Mouse (Mus musculus): ENCODE results near the gene Tmem94. TPM values are rescaled to one million over a fixed set of nuclear protein-coding genes. Genes with fewer than 3 reads are reported as not detected.
A peak's percentile ranks its signal among the peaks of the same experiment; 100 is the strongest.
"Not testable (repeated sequence)": the region's sequence is repeated elsewhere in the genome, so short reads cannot be mapped to it uniquely, and the experiment has no call there.

The Tmem94 gene
- polyA plus RNA-seq, 1 experiment from 2014 or later = 22.0 TPM

DNA sequence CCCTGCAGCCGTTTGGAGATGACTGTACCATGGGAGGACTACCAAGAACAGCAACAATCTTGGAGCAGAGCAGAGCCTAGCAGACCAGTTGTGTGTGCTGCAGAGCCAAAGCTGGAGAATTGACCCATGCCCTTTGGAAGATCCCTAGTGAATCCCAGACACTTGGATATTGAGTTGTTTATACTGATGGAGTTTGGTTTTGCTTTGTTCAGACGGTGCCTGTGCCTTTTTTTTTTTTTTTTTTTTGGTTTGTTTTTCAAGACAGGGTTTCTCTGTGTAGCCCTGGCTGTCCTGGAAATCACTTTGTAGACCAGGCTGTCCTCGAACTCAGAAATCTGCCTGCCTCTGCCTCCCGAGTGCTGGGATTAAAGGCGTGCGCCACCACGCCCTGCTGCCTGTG is 3.1 kb upstream of the Tmem94 start:
- not testable (repeated sequence) for H3K36me3 ChIP-seq (ENCODE audit: control insufficient read depth, insufficient read depth, low read length); H3K4me3 ChIP-seq (ENCODE audit: low read length); H3K27me3 ChIP-seq (replicated peaks; ENCODE audit: control insufficient read depth, insufficient read depth, low read length); H3K4me1 ChIP-seq (ENCODE audit: control insufficient read depth, insufficient read depth, low read depth, low read length); H3K4me2 ChIP-seq (ENCODE audit: low read length); H3K27ac ChIP-seq (ENCODE audit: low read depth, low read length); H3K9me3 ChIP-seq (ENCODE audit: control insufficient read depth, low read length); ATAC-seq; H3K9ac ChIP-seq (ENCODE audit: low read depth, low read length)
- 93% methylated on average over 7 of the region's 7 CpGs for WGBS

DNA sequence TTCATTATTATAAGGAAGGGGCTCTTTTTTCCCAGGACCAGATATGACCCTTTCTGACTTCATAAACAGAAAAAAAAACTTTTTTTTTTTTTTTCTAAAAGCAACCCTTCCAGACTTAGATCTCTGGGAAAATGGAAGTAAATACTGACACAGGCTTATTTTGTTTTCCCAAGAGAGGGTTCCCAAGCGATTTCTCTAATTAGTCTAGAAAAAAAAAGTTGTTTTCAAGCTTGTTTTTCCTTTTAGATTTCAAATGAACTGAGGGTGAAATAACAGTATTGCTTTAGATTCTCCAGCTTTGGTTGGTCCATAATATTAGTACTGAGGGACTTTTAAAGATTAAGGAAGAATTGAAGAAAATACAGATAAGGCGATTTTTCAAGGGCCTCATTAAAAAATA is 535 bp upstream of the Tmem94 start:
- no peaks in the 10 kb centered on the region for H3K27me3 ChIP-seq (replicated peaks; ENCODE audit: control insufficient read depth, insufficient read depth, low read length)
- ATAC-seq = no peak
- peak overlapping the region; percentile 62 for H3K4me2 ChIP-seq (ENCODE audit: low read length)
- H3K4me1 ChIP-seq (ENCODE audit: control insufficient read depth, insufficient read depth, low read depth, low read length) = peaks cover 18% of the 10 kb centered on the region
- H3K4me3 ChIP-seq (ENCODE audit: low read length) = peak overlapping the region; percentile 82
- WGBS = 18% methylated on average over 2 of the region's 2 CpGs
- peak overlapping the region; percentile 64 for H3K27ac ChIP-seq (ENCODE audit: low read depth, low read length)
- no peaks in the 10 kb centered on the region for H3K36me3 ChIP-seq (ENCODE audit: control insufficient read depth, insufficient read depth, low read length)
- no peaks in the 10 kb centered on the region for H3K9me3 ChIP-seq (ENCODE audit: control insufficient read depth, low read length)
- peak overlapping the region; percentile 59 for H3K9ac ChIP-seq (ENCODE audit: low read depth, low read length)

- Histone ChIP-seq H3K27ac (ENCODE audit: low read depth, low read length) (peak overlapping the region; percentile 94), H3K4me2 (ENCODE audit: low read length) (peak overlapping the region; percentile 80), H3K4me1 (ENCODE audit: control insufficient read depth, insufficient read depth, low read depth, low read length) (peaks cover 22% of the 10 kb centered on the region), H3K27me3 (replicated peaks; ENCODE audit: control insufficient read depth, insufficient read depth, low read length) (no peaks in the 10 kb centered on the region), H3K9ac (ENCODE audit: low read depth, low read length) (peak overlapping the region; percentile 92), H3K9me3 (ENCODE audit: control insufficient read depth, low read length) (no peaks in the 10 kb centered on the region), H3K4me3 (ENCODE audit: low read length) (peak overlapping the region; percentile 82), H3K36me3 (ENCODE audit: control insufficient read depth, insufficient read depth, low read length) (no peaks in the 10 kb centered on the region)
- ATAC-seq = peak; percentile 87
- WGBS = 0% methylated on average over 32 of the region's 34 CpGs
These were observed 441 bp downstream of the Tmem94 start for GRCm38 (mm10) chr11:115765607-115766141.

DNA sequence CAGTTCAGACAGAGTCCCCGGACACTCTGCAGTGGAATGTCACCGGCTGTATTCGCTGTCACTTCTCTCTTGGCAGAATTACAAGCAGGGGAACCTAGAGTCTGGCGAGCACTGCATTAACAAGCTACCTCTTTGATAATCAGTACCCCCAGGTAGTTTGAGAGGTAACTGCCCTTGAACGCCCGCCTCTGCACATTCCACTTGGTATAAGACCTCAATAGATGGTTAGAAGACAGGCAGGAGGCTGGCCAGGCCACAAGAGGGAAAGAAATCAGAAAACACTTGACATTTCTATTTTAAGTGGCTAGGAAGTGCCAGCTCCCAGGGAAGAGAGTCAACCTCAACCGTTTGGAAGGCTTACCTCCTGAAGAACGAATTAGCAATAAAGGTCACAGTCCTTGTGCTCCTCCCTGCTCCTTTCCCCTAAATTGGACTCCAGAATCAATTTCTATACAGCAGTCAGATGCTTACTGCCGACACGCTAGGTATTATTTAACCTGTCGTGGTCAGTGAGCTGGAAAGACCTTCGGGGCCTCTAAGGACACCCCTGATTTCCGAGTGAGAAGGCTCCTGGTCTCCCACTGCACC is 1.2 kb downstream of the Tmem94 start:
- WGBS = 33% methylated on average over 13 of the region's 13 CpGs
- H3K27me3 ChIP-seq (replicated peaks; ENCODE audit: control insufficient read depth, insufficient read depth, low read length) = no peaks in the 10 kb centered on the region
- no peaks in the 10 kb centered on the region for H3K36me3 ChIP-seq (ENCODE audit: control insufficient read depth, insufficient read depth, low read length)
- H3K4me2 ChIP-seq (ENCODE audit: low read length) = peak overlapping the region; percentile 80
- H3K4me1 ChIP-seq (ENCODE audit: control insufficient read depth, insufficient read depth, low read depth, low read length) = peaks cover 22% of the 10 kb centered on the region
- H3K4me3 ChIP-seq (ENCODE audit: low read length) = peak overlapping the region; percentile 82
- H3K9me3 ChIP-seq (ENCODE audit: control insufficient read depth, low read length) = no peaks in the 10 kb centered on the region
- no peak for ATAC-seq
- H3K27ac ChIP-seq (ENCODE audit: low read depth, low read length) = peak overlapping the region; percentile 94
- H3K9ac ChIP-seq (ENCODE audit: low read depth, low read length) = peak overlapping the region; percentile 92

DNA sequence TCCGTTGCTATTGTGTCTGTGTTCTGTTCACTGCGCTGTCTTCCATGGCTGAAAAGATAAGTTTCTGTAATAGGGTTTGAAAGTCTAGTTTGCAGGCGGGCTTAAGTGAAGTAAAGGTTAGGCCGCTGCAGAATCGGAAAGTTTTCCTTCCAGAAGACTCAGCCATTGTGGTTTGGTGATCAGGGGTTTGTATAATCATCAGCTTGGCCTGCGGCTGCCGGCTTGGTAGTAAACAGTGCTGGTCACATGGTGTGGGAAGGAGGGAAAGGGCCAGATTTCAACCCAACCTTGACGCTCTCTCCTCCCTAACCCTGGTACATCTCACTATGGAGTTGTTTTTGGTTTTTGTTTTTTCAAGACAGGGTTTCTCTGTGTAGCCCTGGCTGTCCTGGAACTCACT is 1.7 kb downstream of the Tmem94 start:
- H3K36me3 ChIP-seq (ENCODE audit: control insufficient read depth, insufficient read depth, low read length) = no peaks in the 10 kb centered on the region
- ATAC-seq = no peak
- no peaks in the 10 kb centered on the region for H3K9me3 ChIP-seq (ENCODE audit: control insufficient read depth, low read length)
- no peaks in the 10 kb centered on the region for H3K27me3 ChIP-seq (replicated peaks; ENCODE audit: control insufficient read depth, insufficient read depth, low read length)
- peak overlapping the region; percentile 80; the same call in 1 of the 2 replicates for H3K4me2 ChIP-seq (ENCODE audit: low read length)
- 83% methylated on average over 8 of the region's 8 CpGs for WGBS
- peaks cover 22% of the 10 kb centered on the region for H3K4me1 ChIP-seq (ENCODE audit: control insufficient read depth, insufficient read depth, low read depth, low read length)
- H3K27ac ChIP-seq (ENCODE audit: low read depth, low read length) = no peak overlapping the region
- H3K9ac ChIP-seq (ENCODE audit: low read depth, low read length) = peak overlapping the region; percentile 92
- H3K4me3 ChIP-seq (ENCODE audit: low read length) = no peak overlapping the region

GRCm38 (mm10) chr11:115768896-115769295 is 3.7 kb downstream of the Tmem94 start:
- Histone ChIP-seq H3K9me3 (ENCODE audit: control insufficient read depth, low read length) (no peaks in the 10 kb centered on the region), H3K27me3 (replicated peaks; ENCODE audit: control insufficient read depth, insufficient read depth, low read length) (no peaks in the 10 kb centered on the region), H3K4me1 (ENCODE audit: control insufficient read depth, insufficient read depth, low read depth, low read length) (peaks cover 22% of the 10 kb centered on the region), H3K4me2 (ENCODE audit: low read length) (no peak overlapping the region), H3K36me3 (ENCODE audit: control insufficient read depth, insufficient read depth, low read length) (no peaks in the 10 kb centered on the region), H3K4me3 (ENCODE audit: low read length) (no peak overlapping the region), H3K9ac (ENCODE audit: low read depth, low read length) (0 out of 2 replicates have a peak overlapping the region, but pooled peaks have one; percentile 18), H3K27ac (ENCODE audit: low read depth, low read length) (no peak overlapping the region)
- ATAC-seq = no peak
- WGBS = 86% methylated on average over 3 of the region's 3 CpGs

DNA sequence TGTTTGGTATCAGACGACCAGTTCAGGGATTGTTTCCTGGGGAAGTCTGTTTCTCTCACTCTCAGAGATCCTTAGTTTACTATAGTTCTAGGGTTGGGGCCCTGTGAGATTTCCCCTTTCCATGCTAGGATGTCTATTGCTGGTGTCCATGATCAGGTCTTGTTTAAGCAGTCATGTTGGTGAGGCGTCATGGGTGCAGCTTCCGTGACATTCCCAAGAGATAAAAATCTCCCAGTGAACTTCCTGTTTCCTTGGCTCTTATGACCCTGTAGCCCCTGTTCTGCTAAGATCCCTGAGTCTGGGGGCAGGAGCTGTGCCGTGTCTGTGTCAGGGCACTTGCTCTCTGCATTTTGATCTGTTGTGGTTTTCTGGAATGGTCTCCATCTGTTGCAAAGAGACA is 9.4 kb downstream of the Tmem94 start:
- Histone ChIP-seq H3K4me3 (ENCODE audit: low read length) (no peak overlapping the region), H3K4me2 (ENCODE audit: low read length) (no peak overlapping the region), H3K9ac (ENCODE audit: low read depth, low read length) (no peak overlapping the region), H3K27ac (ENCODE audit: low read depth, low read length) (no peak overlapping the region), H3K36me3 (ENCODE audit: control insufficient read depth, insufficient read depth, low read length) (no peaks in the 10 kb centered on the region), H3K27me3 (replicated peaks; ENCODE audit: control insufficient read depth, insufficient read depth, low read length) (no peaks in the 10 kb centered on the region), H3K9me3 (ENCODE audit: control insufficient read depth, low read length) (no peaks in the 10 kb centered on the region), H3K4me1 (ENCODE audit: control insufficient read depth, insufficient read depth, low read depth, low read length) (peaks cover 29% of the 10 kb centered on the region)
- 73% methylated on average over 4 of the region's 4 CpGs for WGBS
- ATAC-seq = no peak

- H3K27ac ChIP-seq (ENCODE audit: low read depth, low read length) = peak overlapping the region; percentile 44
- no peaks in the 10 kb centered on the region for H3K36me3 ChIP-seq (ENCODE audit: control insufficient read depth, insufficient read depth, low read length)
- peak overlapping the region; percentile 27 for H3K9ac ChIP-seq (ENCODE audit: low read depth, low read length)
- no peak for ATAC-seq
- peak overlapping the region; percentile 12; the same call in 1 of the 2 replicates for H3K4me2 ChIP-seq (ENCODE audit: low read length)
- H3K27me3 ChIP-seq (replicated peaks; ENCODE audit: control insufficient read depth, insufficient read depth, low read length) = no peaks in the 10 kb centered on the region
- H3K4me1 ChIP-seq (ENCODE audit: control insufficient read depth, insufficient read depth, low read depth, low read length) = peaks cover 38% of the 10 kb centered on the region
- no peaks in the 10 kb centered on the region for H3K9me3 ChIP-seq (ENCODE audit: control insufficient read depth, low read length)
- peak overlapping the region; percentile 4; the same call in 1 of the 2 replicates for H3K4me3 ChIP-seq (ENCODE audit: low read length)
- WGBS = 38% methylated on average over 18 of the region's 18 CpGs
These were observed 10.8 kb downstream of the Tmem94 start for GRCm38 (mm10) chr11:115775821-115776665.

GRCm38 (mm10) chr11:115776954-115777353 is 11.7 kb downstream of the Tmem94 start:
- H3K4me1 ChIP-seq (ENCODE audit: control insufficient read depth, insufficient read depth, low read depth, low read length) = peaks cover 42% of the 10 kb centered on the region
- H3K27me3 ChIP-seq (replicated peaks; ENCODE audit: control insufficient read depth, insufficient read depth, low read length) = no peaks in the 10 kb centered on the region
- no peak overlapping the region for H3K4me3 ChIP-seq (ENCODE audit: low read length)
- no peak overlapping the region for H3K9ac ChIP-seq (ENCODE audit: low read depth, low read length)
- H3K27ac ChIP-seq (ENCODE audit: low read depth, low read length) = no peak overlapping the region
- no peaks in the 10 kb centered on the region for H3K9me3 ChIP-seq (ENCODE audit: control insufficient read depth, low read length)
- no peaks in the 10 kb centered on the region for H3K36me3 ChIP-seq (ENCODE audit: control insufficient read depth, insufficient read depth, low read length)
- H3K4me2 ChIP-seq (ENCODE audit: low read length) = no peak overlapping the region
- ATAC-seq = no peak
- WGBS = 52% methylated on average over 9 of the region's 9 CpGs

Measured in hindbrain, embryonic 16.5 days (tissue).